Mouse (Mus musculus) embryonic fibroblast, embryonic 13.5 days (primary cell): ENCODE measurements around the gene Bcl3. TPM values are rescaled to one million over a fixed set of nuclear protein-coding genes. Genes with fewer than 3 reads are reported as not detected.

Experiments
- H3K27ac ChIP-seq: 2 replicates; pipeline ENCODE4 v1.5.1; 2012; ENCODE audit warnings: low read length, control low read depth, inconsistent platforms; ENCODE audit not compliant: insufficient read depth
- H3K4me1 ChIP-seq: 2 replicates; pipeline ENCODE4 v1.6.1; 2011; ENCODE audit warnings: low read length; ENCODE audit not compliant: control insufficient read depth, insufficient read depth
- H3K4me3 ChIP-seq: 2 replicates; pipeline ENCODE4 v1.5.1; 2011; ENCODE audit warnings: mild to moderate bottlenecking, control low read depth, low read length; ENCODE audit not compliant: insufficient read depth
- CTCF ChIP-seq: IDR thresholded peaks from 2 replicates; pipeline ENCODE4 v1.5.1; 2011; ENCODE audit warnings: mild to moderate bottlenecking, control low read depth, low read length, moderate library complexity, borderline replicate concordance; ENCODE audit not compliant: insufficient read depth
- POLR2A ChIP-seq: IDR thresholded peaks from 2 replicates; pipeline ENCODE4 v1.6.1; 2011; ENCODE audit warnings: low read depth, mild to moderate bottlenecking, control low read depth, low read length, moderate library complexity
- polyA plus RNA-seq: library from polyadenylated mRNA; stranded (reverse); fragments of >200 nt; gene quantifications from 2 replicates; pipeline ENCODE4 v1.2.4, GENCODE M21; 2011; ENCODE audit warnings: low read depth; ENCODE audit not compliant: missing spikeins, insufficient read length

Bcl3 gene
- polyA plus RNA-seq, 1 experiment: 37.9 TPM

- Histone ChIP-seq H3K27ac (no peak overlapping the region), H3K4me1 (no peaks in the 10 kb centered on the region), H3K4me3 (no peak overlapping the region)
- no peak for TF ChIP-seq POLR2A
- no peak for TF ChIP-seq CTCF
Observed at GRCm38 (mm10) chr7:19836843-19837242, 14.3 kb upstream of the Bcl3 start.

- no peak overlapping the region for H3K27ac ChIP-seq
- H3K4me3 ChIP-seq: no peak overlapping the region
- peaks cover 9% of the 10 kb centered on the region for H3K4me1 ChIP-seq
- no peak for TF ChIP-seq POLR2A
- no peak for TF ChIP-seq CTCF
Observed at GRCm38 (mm10) chr7:19834055-19834454, 11.5 kb upstream of the Bcl3 start.

GRCm38 (mm10) chr7:19831837-19832236, 9.3 kb upstream of the Bcl3 start:
- no peak overlapping the region for H3K4me3 ChIP-seq
- H3K27ac ChIP-seq: no peak overlapping the region
- peaks cover 10% of the 10 kb centered on the region for H3K4me1 ChIP-seq
- TF ChIP-seq POLR2A (no peak), CTCF (no peak)

- H3K4me1 ChIP-seq: peaks cover 11% of the 10 kb centered on the region
- TF ChIP-seq POLR2A: peak; percentile 45; the same call in 1 of the 2 replicates
- no peak for TF ChIP-seq CTCF
- H3K27ac ChIP-seq: peak overlapping the region; percentile 24
- H3K4me3 ChIP-seq: no peak overlapping the region
Observed at GRCm38 (mm10) chr7:19830682-19831156, 8.1 kb upstream of the Bcl3 start.

GRCm38 (mm10) chr7:19829694-19830093, 7.1 kb upstream of the Bcl3 start:
- no peak for TF ChIP-seq CTCF
- Histone ChIP-seq H3K27ac (no peak overlapping the region), H3K4me1 (peaks cover 11% of the 10 kb centered on the region), H3K4me3 (no peak overlapping the region)

- H3K4me1 ChIP-seq: peaks cover 20% of the 10 kb centered on the region
- peak overlapping the region; percentile 66 for H3K27ac ChIP-seq
- H3K4me3 ChIP-seq: no peak overlapping the region
- no peak for TF ChIP-seq CTCF
- peak; percentile 58 for TF ChIP-seq POLR2A
Observed at GRCm38 (mm10) chr7:19826756-19827155, 4.2 kb upstream of the Bcl3 start.

- TF ChIP-seq CTCF (no peak), POLR2A (peak; percentile 33; the same call in 1 of the 2 replicates)
- Histone ChIP-seq H3K4me3 (0 out of 2 replicates have a peak overlapping the region, but pooled peaks have one; percentile 3), H3K27ac (peak overlapping the region; percentile 76), H3K4me1 (peaks cover 11% of the 10 kb centered on the region)
Observed at GRCm38 (mm10) chr7:19824182-19824973, 1.8 kb upstream of the Bcl3 start.

- no peak overlapping the region for H3K4me3 ChIP-seq
- H3K27ac ChIP-seq: peak overlapping the region; percentile 76
- TF ChIP-seq CTCF (no peak), POLR2A (peak; percentile 58)
- H3K4me1 ChIP-seq: peaks cover 15% of the 10 kb centered on the region
Observed at GRCm38 (mm10) chr7:19823256-19824181, 949 bp upstream of the Bcl3 start.

- peak overlapping the region; percentile 7 for H3K27ac ChIP-seq
- peak overlapping the region; percentile 35 for H3K4me3 ChIP-seq
- H3K4me1 ChIP-seq: peaks cover 16% of the 10 kb centered on the region
- TF ChIP-seq CTCF: no peak
- TF ChIP-seq POLR2A: no peak
Observed at GRCm38 (mm10) chr7:19822193-19822592, 377 bp downstream of the Bcl3 start.
